Mouse (Mus musculus) megakaryocyte-erythroid progenitor cell, adult 5-6 weeks (primary cell): ENCODE measurements around the gene Tmem144. TPM values are rescaled to one million over a fixed set of nuclear protein-coding genes. Genes with fewer than 3 reads are reported as not detected.
A peak's percentile ranks its signal among the peaks of the same experiment; 100 is the strongest.

Experiments
- ATAC-seq: replicated peaks from 2 replicates; pipeline ENCODE4 v1.8.0; 2016; ENCODE audit warnings: mild to moderate bottlenecking, inconsistent platforms; ENCODE audit not compliant: severe bottlenecking, poor library complexity, low FRiP score, low TSS enrichment
- total RNA-seq, 2 experiments: library from RNA; stranded (forward) in 1 of 2; stranded (reverse) in 1 of 2; fragments of 200-1000, 215-1000 nt in 1 of 2; fragments of >200 nt in 1 of 2; fragmentation: Nextera tagmentation in 1 of 2; gene quantifications; 2 replicates each; pipeline ENCODE4 v1.2.3; 2014 to 2017

Tmem144 gene
- total RNA-seq, 2 experiments from 2014 or later, result not detected

- no peak for ATAC-seq
These were observed 14.0 kb upstream of the Tmem144 start for GRCm38 (mm10) chr3:79866526-79866925.

GRCm38 (mm10) chr3:79866089-79866488, 13.5 kb upstream of the Tmem144 start:
- ATAC-seq, result no peak

GRCm38 (mm10) chr3:79864824-79865223, 12.3 kb upstream of the Tmem144 start:
- ATAC-seq, result no peak

DNA sequence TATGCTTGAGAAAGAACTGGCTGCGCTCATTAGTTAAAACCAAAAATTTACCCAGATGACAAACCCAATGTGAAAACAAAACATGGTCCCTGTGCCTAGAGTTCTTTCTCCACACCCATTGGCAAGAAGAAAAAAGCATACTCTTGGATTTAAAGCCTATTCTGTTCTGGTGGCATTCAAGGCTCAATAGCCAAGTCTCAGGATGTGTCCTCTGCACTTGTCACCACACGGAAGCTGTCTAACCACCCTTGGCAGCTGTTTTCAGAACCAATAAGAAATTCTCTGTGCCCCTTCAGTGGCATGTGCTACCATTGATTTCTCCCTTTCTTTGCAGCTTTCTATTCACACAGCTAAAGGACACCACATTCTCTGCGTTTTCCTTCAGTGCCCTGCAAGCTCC, 5.6 kb upstream of the Tmem144 start:
- no peak for ATAC-seq

DNA sequence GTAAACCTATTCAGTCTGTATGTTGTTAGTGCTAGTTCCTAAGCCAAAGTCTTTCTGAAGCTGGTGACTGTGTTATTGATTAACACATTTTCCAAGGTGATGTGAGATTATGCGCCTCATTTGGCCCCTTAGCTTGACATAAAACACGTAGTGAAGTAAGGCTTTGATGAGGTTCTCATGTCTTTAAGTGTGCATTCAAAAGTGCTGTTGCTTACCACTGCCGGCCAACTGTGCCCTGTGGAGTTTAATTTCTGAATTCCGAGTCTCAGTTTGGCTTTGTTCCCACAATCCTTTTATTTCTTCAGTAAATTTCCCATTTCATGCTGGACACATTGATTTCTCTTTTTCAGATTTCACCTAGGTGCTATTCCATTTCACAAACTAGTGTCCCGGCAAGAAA, 5.2 kb upstream of the Tmem144 start:
- no peak for ATAC-seq

DNA sequence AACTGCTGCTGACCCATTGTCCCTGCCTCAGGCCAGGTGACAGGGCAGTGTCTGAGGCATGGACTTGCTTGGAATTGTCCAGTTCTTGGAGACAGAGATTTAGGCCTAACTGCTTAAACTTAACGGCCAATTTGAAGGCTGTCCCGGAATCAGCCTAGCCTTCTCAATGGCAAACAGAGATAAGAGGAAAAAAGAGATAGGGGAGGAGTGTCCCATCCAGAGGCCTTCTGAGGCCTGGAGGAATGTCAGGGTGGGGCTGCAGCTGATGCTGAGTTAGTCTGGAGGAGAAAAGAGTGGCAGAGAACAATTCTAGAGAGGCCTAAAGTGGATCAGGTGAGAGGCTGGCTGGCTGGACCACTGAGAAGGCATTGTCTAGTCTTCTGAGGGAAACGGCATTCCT, 465 bp downstream of the Tmem144 start:
- ATAC-seq, result peak; percentile 42; the same call in 1 of the 2 replicates

DNA sequence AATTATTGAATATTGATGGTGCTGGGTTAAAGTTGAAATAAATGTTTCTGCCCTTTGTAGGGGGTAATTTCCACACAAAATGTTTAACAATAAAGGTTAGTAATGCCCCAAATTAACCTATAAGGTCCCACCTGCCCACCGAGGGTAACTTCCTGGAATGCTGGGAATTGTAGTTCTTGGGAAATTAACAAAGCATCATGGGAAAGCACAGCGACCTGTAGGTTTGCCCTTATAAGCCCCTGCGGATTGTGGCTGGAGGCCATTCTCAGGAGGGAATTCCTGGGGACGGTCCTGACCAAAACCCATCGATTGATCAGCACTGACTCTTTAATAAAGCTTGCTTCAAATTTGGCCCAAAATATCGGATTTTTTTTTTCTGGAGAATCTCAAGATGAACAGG, 1.9 kb downstream of the Tmem144 start:
- ATAC-seq, result no peak

- ATAC-seq, result peak; percentile 34; the same call in 1 of the 2 replicates
These were observed 3.0 kb downstream of the Tmem144 start for GRCm38 (mm10) chr3:79849621-79850020.

GRCm38 (mm10) chr3:79848841-79849240, 3.7 kb downstream of the Tmem144 start:
- ATAC-seq, result no peak

GRCm38 (mm10) chr3:79846633-79847032, 5.9 kb downstream of the Tmem144 start:
- ATAC-seq, result no peak

DNA sequence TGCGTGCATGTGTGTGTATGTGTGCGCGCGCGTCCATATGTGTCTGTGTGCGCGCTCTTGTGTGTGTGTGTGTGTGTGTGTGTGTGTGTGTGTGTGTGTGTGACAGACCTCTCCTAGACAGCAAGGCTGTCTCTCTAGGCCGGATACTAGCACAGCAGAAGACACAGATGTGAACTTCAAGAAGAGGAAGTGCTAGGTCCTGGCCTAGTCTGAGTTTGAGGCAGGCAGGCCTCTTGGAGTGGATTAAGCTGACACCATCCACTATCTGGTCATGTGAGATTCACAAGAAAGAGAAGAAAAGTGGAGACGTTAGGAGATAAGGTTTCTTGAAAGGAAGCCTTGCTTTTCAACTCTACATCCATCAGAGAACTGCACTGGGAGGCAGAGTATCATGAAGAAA, 8.6 kb downstream of the Tmem144 start:
- 0 out of 2 replicates have a peak, but pooled peaks have one; percentile 29 for ATAC-seq

GRCm38 (mm10) chr3:79842616-79843016, 10.0 kb downstream of the Tmem144 start:
- ATAC-seq, result peak; percentile 93

DNA sequence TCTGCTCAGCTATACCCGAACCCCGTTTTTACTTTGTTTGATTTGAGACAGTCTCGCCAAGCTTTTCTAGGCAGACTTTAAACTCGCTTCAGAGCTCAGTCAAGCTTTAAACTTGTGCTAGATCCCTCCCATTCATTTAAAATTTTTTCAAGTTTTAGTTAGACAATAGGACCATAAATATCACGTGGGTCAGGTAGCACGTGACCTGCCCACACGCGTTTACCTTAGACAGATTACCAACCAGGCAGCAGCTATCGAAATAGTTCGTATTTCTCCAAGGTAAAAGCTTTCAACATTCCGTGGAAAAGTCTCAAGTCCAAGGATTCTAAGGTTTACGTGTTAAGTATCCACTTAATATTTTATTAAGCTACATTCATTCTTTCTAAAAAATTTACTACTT, 10.4 kb downstream of the Tmem144 start:
- ATAC-seq, result peak; percentile 76

- ATAC-seq, result no peak
These were observed 11.1 kb downstream of the Tmem144 start for GRCm38 (mm10) chr3:79841475-79841874.

DNA sequence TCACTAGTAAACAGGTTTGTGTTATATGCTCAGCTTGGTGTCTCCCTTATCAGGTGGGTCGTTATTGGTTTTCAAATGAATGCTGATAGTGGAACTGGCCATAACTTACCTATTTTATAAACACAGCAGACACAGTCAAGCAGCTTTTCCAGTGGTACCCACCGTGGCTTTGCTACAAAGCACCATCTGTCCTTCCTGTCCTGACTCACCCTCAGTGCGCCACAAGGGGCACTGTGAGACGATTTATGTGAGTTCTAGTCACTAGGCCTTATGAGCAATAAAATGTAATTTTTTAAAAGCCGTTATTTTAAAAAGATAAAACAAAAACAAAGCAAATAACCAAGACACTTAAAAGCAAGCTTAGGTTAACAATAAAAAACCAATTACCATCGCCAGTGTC, 13.8 kb downstream of the Tmem144 start:
- peak; percentile 60 for ATAC-seq

DNA sequence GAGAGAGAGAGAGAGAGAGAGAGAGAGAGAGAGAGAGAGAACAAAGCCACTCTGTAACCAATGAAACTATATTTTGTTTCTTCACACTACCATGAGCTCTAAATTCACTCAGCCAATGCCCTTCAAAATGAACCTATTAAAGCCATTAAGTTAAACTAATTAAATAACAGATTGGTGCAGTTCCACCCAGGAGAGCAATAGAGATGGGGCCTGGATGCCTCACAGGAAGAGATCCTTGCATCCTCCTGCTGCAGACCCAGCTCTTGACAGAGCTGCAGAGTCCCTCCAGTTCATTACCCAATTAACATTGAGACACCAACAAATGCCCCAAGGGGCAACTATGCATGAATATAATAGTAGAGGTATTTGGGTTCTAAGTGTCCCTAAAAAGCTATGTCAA, 23.3 kb downstream of the Tmem144 start:
- no peak for ATAC-seq

DNA sequence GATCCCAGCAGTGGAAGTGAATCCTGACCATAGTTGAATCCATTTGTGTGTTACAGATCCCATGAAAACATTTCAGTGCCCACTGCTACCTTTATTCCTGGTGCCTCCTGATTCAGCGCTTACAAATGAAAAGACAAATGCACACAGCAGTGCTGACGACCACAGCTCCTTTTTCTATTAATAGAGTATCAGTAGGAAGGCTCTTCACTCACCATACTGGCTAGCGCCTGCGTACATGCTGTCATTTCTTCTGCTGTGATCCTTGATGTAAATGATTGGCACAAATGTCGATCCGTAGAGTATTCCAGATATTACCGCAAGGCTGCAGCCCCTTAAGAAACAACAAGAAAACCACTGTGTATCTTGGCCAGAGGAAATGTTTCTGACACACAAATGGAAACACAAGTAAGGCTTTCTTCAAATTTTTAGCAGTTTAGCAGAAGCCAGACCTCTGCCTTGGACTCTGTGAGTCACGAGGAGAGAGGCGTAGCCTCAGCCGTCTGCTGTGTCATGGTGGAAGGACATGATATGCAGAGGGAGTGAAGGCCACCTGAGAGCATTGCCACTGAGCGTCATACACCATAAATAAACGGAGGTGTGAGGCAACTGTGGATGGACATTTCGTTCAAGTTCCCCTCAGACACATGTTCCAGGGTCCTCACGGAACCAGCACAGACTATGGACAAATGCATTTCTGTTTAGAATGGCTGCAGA, 27.3 kb downstream of the Tmem144 start:
- no peak for ATAC-seq

DNA sequence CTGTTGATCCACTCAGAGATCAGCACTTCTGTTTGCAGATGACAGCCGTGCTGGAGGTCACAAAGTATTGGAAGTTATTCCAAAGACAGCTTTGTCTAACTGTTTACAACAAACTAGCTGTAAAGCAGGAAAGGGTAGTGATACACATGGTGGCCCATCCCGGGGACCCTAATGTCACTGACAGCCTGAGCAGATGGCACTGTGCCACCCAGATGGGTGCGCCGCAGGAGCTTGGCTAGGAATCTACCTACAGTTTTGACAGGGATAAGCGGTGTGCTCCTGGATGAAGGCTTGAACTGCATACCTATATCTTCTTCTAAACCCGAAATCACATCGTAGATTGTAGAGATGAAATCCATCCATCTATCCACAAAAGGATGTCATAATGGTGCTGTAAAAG, 29.4 kb downstream of the Tmem144 start:
- no peak for ATAC-seq

GRCm38 (mm10) chr3:79821131-79821530, 31.4 kb downstream of the Tmem144 start:
- ATAC-seq, result no peak

DNA sequence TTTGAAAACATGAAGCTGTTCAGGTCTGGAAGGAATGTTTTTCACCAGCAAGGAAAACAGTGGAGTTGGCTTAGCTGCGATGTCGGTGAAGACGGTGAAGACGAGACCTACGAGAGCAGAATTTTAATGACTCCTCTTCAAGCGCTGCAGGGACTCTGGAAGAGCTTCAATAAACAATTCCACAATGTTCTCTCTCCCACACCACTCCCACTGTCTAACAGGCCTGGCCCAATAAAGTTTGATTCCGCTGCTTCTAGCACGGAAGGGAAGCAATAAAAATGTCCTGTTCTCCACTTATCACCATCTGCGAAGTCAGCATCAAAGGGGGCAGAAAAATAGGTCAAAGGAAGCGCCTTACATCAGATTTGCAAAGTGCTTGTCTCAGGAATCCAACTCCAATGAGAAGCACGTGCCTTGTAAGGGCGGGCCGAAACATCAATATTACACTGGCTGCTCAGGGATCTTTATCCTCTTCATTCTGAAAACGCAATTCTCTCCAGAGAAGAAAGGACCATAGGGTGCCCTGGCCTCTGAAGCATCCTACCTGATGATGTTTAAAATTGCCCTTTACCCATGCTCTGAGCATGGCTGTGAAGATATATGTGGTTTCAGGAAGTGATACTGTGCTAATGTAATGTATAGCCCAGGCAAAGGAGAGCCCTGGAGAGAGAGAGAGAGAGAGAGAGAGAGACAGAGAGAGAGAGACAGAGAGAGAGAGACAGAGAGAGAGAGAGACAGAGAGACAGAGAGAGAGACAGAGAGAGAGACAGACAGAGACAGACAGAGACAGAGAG, 34.2 kb downstream of the Tmem144 start:
- ATAC-seq, result no peak

DNA sequence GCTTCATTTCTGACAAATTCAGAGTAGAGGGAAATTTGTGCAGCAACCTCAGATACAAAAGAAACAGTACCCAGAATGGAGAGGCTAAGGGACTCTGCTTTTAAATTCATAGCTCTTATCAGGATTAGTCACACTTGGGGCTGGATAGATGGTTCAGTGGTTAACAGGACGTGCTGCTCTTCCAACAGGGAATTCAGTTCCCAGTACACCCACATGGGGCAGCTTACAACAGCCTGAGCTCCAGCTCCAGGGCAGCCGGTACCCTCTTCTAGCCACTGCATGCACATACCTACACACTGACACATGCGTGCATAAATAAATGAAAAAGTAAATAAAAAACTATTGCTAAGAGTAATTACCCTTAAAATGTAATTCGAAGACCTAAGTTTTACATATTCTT, 36.3 kb downstream of the Tmem144 start:
- no peak for ATAC-seq
